Mouse (Mus musculus) forebrain, embryonic 15.5 days (tissue): ENCODE measurements around the gene Mall. TPM values are rescaled to one million over a fixed set of nuclear protein-coding genes. Genes with fewer than 3 reads are reported as not detected.

Experiments used
- ATAC-seq: fragments of 200-750 bp; cut with Nextera tagmentation; replicated peaks from 2 replicates; pipeline ENCODE4 v1.8.0; 2017; ENCODE audit warnings: mild to moderate bottlenecking, moderate TSS enrichment, moderate library complexity
- H3K27ac ChIP-seq: fragments of 300-500 bp; sonication (generic); replicated peaks from 2 replicates; pipeline ENCODE4 v1.5.1; 2015; ENCODE audit warnings: mild to moderate bottlenecking, inconsistent platforms
- H3K27me3 ChIP-seq: fragments of 300-500 bp; sonication (generic); 2 replicates; pipeline ENCODE4 v1.6.1; 2015; ENCODE audit warnings: inconsistent platforms
- H3K36me3 ChIP-seq: fragments of 300-500 bp; sonication (generic); 2 replicates; pipeline ENCODE4 v1.6.1; 2015; ENCODE audit warnings: mild to moderate bottlenecking, inconsistent platforms
- H3K4me1 ChIP-seq: fragments of 300-500 bp; sonication (generic); 2 replicates; pipeline ENCODE4 v1.6.1; 2015; ENCODE audit warnings: inconsistent platforms
- H3K4me2 ChIP-seq: fragments of 300-500 bp; sonication (generic); replicated peaks from 2 replicates; pipeline ENCODE4 v1.6.1; 2015; ENCODE audit warnings: mild to moderate bottlenecking, inconsistent platforms
- H3K4me3 ChIP-seq: fragments of 300-500 bp; sonication (generic); 2 replicates; pipeline ENCODE4 v1.5.1; 2015; ENCODE audit warnings: mild to moderate bottlenecking, inconsistent platforms
- H3K9ac ChIP-seq: fragments of 300-500 bp; sonication (generic); replicated peaks from 2 replicates; pipeline ENCODE4 v1.6.1; 2015; ENCODE audit warnings: mild to moderate bottlenecking, inconsistent platforms
- H3K9me3 ChIP-seq: fragments of 300-500 bp; sonication (generic); 2 replicates; pipeline ENCODE4 v1.6.1; 2016; ENCODE audit warnings: inconsistent platforms
- WGBS: fragments of 180-500 bp; shearing (Covaris S2); methylation state at CpG from one replicate; pipeline ENCODE4 v1.1.7; 2015; ENCODE audit warnings: mixed read lengths; 5-methylcytosine and 5-hydroxymethylcytosine counted together
- polyA plus RNA-seq: library from polyadenylated mRNA; unstranded; fragments of >200 nt; fragmentation: Nextera tagmentation; extraction: Ambion mirVana; gene quantifications from 2 replicates; pipeline ENCODE4 v1.2.1, GENCODE M21; 2015

Mall gene
- polyA plus RNA-seq, 1 experiment from 2014 or later = 0.70 TPM

DNA sequence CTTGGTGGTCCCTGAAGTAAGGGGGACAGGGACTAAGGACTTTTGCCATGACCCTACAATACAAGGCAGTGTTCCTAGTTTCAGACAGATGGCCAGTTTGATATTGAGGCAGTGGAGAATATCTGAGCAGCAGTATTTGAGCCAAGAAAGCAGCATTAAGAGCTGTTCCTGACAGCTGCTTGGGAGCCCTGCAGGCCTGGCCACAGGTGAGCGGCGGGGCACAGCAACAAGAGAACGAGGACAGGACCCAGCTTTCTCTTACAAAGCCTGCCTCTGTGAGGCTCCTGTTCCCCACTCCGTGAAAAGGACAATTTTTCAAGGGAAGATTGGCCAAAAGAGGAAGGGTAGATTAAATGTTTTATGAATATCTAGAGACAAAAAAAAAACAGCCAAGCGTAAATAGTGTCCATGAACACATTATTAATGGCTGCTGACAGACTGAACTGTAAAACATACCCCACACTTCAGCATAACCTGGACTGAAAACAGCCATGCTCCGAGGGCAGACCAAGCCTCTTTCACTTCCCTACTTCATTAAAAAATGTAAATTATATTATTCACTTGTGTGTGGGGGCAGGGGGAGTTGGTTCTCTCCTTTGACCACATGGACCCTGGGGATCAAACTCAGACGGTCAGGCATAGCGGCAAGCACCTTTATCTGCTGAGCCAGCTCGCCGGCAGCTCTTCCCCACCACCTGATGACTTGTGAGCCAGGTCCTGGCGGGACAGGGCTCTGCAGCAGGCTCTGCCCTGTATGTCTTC, 22.3 kb upstream of the Mall start:
- no peaks in the 10 kb centered on the region for H3K9me3 ChIP-seq
- peaks cover 3% of the 10 kb centered on the region; the same call in 1 of the 2 replicates for H3K4me1 ChIP-seq
- no peak for ATAC-seq
- H3K4me2 ChIP-seq = no peak overlapping the region
- H3K27ac ChIP-seq = no peak overlapping the region
- H3K4me3 ChIP-seq = no peak overlapping the region
- no peaks in the 10 kb centered on the region for H3K27me3 ChIP-seq
- no peaks in the 10 kb centered on the region for H3K36me3 ChIP-seq
- WGBS = 80% methylated on average over 11 of the region's 11 CpGs
- H3K9ac ChIP-seq = no peak overlapping the region

DNA sequence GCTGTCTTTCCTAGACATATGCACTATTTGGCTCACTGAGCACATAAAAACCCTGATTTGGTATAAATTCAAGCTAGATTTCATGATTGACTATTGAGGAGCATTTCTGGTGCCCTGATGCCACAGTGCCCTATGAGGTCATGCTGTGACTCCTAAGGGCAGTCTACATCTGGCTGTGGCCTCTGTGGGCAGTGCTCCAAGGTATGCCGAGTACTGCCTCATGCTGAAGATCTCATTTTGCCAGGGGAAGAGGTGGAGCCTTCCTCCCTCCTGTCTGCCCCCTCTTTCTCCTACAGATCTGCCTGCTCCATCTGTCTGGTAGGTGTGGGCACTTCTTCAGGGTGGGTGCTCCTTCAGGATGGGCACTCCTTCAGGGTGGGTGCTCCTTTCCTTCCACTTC, 19.6 kb upstream of the Mall start:
- Histone ChIP-seq H3K9me3 (no peaks in the 10 kb centered on the region), H3K4me3 (no peak overlapping the region), H3K27me3 (no peaks in the 10 kb centered on the region), H3K9ac (no peak overlapping the region), H3K4me1 (no peaks in the 10 kb centered on the region; the same call in 1 of the 2 replicates), H3K36me3 (no peaks in the 10 kb centered on the region; the same call in 1 of the 2 replicates), H3K27ac (no peak overlapping the region), H3K4me2 (no peak overlapping the region)
- WGBS = 68% methylated on average over 1 of the region's 1 CpGs
- no peak for ATAC-seq

DNA sequence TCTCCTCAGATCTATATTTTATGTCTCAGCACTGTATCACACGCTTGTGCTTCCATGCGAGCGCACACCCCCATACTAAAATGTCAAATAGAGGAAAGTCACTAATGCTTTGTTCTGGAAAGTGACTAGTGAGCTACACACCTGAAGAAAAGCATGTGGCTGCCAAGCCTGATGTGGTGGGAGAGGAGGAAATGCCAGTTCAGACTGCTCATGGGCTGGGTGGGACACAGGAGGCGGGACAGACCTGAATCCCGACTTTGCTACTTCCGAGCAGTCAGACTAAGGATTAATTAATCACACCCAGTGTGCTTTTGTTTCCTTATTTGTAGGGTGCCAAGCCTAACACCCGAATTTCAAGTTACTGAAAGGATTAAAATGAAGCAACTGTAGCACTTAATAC, 18.6 kb upstream of the Mall start:
- no peak overlapping the region for H3K27ac ChIP-seq
- H3K36me3 ChIP-seq = no peaks in the 10 kb centered on the region; the same call in 1 of the 2 replicates
- H3K4me3 ChIP-seq = no peak overlapping the region
- 57% methylated on average over 7 of the region's 7 CpGs for WGBS
- H3K4me1 ChIP-seq = no peaks in the 10 kb centered on the region
- no peaks in the 10 kb centered on the region for H3K9me3 ChIP-seq
- no peaks in the 10 kb centered on the region for H3K27me3 ChIP-seq
- ATAC-seq = no peak
- H3K4me2 ChIP-seq = no peak overlapping the region
- H3K9ac ChIP-seq = no peak overlapping the region

DNA sequence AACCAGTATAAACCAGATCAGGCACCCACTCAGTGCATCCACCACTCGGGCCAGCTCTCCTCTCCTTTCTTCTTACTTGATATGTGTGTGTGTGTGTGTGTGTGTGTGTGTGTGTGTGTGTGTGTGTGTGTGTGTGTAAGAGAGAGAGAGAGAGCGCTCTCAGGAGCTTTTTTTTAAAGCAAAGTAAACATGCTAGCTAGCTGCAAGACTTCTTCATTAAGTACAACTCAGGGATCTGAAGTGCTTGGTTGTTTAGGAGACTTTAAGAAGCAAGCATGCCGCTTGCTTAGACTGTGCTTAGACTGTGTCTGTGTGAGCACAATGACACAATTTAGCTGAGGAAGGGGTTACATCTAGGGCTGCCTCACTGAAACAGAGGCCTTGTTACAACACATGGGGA, 12.9 kb upstream of the Mall start:
- H3K4me1 ChIP-seq = no peaks in the 10 kb centered on the region
- H3K27me3 ChIP-seq = no peaks in the 10 kb centered on the region
- WGBS = 95% methylated on average over 3 of the region's 3 CpGs
- H3K27ac ChIP-seq = no peak overlapping the region
- ATAC-seq = no peak
- no peak overlapping the region for H3K4me3 ChIP-seq
- no peak overlapping the region for H3K9ac ChIP-seq
- H3K4me2 ChIP-seq = no peak overlapping the region
- H3K36me3 ChIP-seq = no peaks in the 10 kb centered on the region; the same call in 1 of the 2 replicates
- no peaks in the 10 kb centered on the region for H3K9me3 ChIP-seq

DNA sequence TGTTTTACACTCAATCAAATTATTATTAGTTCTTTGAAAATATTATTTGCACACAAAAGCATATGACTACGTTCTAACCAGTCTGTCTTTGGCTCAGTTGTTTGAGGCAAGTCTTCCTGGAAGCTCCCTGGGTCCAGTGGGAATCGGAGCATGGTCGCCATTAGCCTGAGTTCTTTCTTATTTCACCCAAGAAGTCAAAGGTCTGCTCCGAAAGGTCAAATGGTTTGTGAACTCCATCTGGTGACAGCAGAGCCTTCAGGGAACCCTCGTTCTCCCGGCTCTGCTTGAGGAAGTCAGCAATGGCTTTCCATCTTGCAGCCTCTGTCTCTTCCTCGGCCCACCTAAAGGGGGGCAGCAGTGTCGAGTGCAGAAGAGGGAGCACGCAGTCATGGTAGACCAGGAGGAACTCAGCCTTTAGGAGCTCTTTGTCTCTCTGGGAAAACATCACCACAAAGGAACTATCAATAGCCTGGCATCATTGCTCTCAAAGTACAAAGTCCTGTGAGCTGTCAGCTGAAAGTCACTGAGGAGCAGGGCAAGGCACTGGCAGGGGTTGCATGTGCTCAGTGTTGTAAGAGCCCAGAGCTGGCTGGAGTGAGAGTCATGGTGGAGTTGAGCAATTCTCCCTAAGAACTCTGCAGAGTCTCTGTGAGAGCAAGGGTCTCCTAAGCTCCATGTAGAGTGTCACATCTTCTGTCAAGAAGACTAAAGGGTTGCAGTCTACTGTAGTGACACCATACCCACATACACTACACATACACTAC, 11.2 kb upstream of the Mall start:
- Histone ChIP-seq H3K9me3 (no peaks in the 10 kb centered on the region), H3K4me1 (no peaks in the 10 kb centered on the region), H3K4me3 (no peak overlapping the region), H3K27me3 (no peaks in the 10 kb centered on the region), H3K27ac (no peak overlapping the region), H3K9ac (no peak overlapping the region), H3K36me3 (no peaks in the 10 kb centered on the region; the same call in 1 of the 2 replicates), H3K4me2 (no peak overlapping the region)
- 92% methylated on average over 9 of the region's 9 CpGs for WGBS
- no peak for ATAC-seq

DNA sequence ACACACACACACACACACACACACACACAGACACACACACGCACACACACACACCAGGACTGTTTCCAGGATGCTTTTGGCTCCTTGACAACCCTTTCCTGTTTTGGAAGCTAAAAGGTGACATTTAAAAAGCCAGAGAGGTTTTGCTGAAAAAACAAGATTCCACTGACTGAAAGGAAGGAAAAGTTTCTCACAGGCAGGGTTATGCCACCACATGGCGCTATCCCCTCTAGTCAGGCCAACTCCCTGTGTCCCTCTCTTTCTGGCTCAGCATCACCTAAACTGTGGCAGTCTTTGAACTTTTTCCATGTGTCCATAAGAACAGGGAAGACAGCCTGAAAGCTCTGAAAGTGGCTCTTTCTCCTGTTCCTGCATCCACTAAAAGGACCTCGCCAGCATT, 8.2 kb upstream of the Mall start:
- WGBS = 82% methylated on average over 3 of the region's 3 CpGs
- Histone ChIP-seq H3K36me3 (no peaks in the 10 kb centered on the region), H3K4me1 (no peaks in the 10 kb centered on the region), H3K4me2 (no peak overlapping the region), H3K9me3 (no peaks in the 10 kb centered on the region), H3K27me3 (no peaks in the 10 kb centered on the region), H3K4me3 (no peak overlapping the region), H3K9ac (no peak overlapping the region), H3K27ac (no peak overlapping the region)
- ATAC-seq = no peak

DNA sequence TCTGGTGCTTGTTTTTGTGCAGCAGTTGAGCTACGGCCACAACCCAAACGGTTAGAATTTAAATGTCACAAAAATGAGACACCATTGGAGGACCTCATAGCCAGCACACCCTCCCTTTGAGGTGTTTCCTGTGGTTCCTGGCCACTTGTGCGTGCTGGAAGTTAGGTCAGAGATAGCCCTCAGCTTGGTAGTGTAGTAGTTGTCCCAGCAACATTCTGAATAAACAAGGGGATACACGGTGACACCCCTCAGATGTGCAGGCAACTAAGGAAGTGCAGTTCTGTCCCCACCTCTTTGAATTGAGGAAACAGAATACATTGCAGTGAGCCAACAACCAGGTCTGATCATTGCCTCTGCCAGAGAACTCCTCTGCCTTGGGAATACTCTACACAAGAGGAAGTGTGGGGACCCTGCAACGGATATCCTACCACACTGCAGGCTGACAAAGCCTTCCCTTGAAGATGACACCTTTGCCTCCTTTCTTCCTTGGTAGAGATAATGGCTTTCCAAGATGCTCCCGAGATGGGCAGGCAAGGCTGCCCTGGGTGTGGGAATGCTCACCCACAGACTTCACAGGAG, 7.0 kb upstream of the Mall start:
- WGBS = 84% methylated on average over 6 of the region's 6 CpGs
- ATAC-seq = no peak
- no peaks in the 10 kb centered on the region for H3K36me3 ChIP-seq
- H3K9ac ChIP-seq = no peak overlapping the region
- H3K27ac ChIP-seq = no peak overlapping the region
- H3K4me2 ChIP-seq = no peak overlapping the region
- no peaks in the 10 kb centered on the region for H3K9me3 ChIP-seq
- no peak overlapping the region for H3K4me3 ChIP-seq
- H3K27me3 ChIP-seq = no peaks in the 10 kb centered on the region
- H3K4me1 ChIP-seq = no peaks in the 10 kb centered on the region

DNA sequence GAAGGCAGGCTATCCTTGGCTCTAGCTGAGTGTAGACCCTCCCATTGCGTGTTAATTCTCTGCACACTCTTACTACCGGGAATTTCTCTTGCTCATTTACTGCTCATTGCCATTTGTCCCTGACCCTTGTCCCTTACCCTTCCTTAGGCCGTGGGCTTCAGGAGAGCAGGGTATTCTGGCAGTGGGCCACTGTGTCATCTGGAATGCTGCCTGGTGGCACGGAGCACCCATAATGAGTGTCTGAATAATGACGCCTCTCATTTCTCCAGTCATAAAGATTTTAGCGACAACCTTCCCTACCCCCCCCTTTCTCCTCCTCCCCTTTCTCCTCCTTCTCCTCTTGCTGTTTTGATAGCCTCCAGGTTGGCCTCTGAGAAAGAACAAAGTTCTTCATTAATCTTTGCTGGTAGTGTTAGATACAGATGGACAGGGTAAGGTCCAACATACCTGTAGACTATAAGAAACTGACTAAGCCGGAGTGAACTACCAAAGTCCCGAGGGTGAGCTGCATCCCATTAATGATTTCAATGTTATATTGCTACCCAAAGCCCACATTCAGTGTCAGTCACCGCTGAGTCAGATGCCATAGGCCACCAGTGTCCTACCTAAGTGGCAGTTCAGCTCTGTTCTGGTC, 5.9 kb upstream of the Mall start:
- ATAC-seq = no peak

DNA sequence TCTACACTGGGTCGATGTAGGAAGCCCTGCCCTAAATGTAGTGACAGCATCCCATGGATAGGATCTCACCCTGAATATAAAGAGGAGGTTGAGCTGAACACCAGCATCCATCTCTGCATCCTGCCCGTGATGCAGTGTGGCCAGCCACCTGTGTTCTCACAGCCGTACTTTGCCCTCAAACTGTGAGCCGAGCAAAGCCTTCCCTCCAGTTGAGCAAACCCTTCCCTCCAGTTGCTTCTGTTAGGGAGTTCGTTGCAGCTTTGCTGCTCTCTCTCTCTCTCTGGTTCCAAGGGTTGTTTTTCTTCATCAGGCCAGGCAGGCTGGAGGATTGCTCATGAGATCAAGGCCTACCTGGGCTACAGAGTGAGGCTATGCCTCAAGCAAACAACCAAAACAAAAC, 5.2 kb upstream of the Mall start:
- Histone ChIP-seq H3K9ac (no peak overlapping the region), H3K4me2 (no peak overlapping the region), H3K27me3 (no peaks in the 10 kb centered on the region; the same call in none of the 2 replicates), H3K4me3 (no peak overlapping the region), H3K27ac (no peak overlapping the region), H3K36me3 (no peaks in the 10 kb centered on the region), H3K9me3 (no peaks in the 10 kb centered on the region), H3K4me1 (no peaks in the 10 kb centered on the region)
- no peak for ATAC-seq
- WGBS = 78% methylated on average over 5 of the region's 5 CpGs

More for the DNA sequence above, 5.9 kb upstream of the Mall start:
- H3K27me3 ChIP-seq = no peaks in the 10 kb centered on the region; the same call in 1 of the 2 replicates
- H3K27ac ChIP-seq = no peak overlapping the region
- H3K4me3 ChIP-seq = no peak overlapping the region
- H3K9ac ChIP-seq = no peak overlapping the region
- no peak overlapping the region for H3K4me2 ChIP-seq
- H3K36me3 ChIP-seq = no peaks in the 10 kb centered on the region
- WGBS = 71% methylated on average over 9 of the region's 9 CpGs
- H3K9me3 ChIP-seq = no peaks in the 10 kb centered on the region
- no peaks in the 10 kb centered on the region for H3K4me1 ChIP-seq

DNA sequence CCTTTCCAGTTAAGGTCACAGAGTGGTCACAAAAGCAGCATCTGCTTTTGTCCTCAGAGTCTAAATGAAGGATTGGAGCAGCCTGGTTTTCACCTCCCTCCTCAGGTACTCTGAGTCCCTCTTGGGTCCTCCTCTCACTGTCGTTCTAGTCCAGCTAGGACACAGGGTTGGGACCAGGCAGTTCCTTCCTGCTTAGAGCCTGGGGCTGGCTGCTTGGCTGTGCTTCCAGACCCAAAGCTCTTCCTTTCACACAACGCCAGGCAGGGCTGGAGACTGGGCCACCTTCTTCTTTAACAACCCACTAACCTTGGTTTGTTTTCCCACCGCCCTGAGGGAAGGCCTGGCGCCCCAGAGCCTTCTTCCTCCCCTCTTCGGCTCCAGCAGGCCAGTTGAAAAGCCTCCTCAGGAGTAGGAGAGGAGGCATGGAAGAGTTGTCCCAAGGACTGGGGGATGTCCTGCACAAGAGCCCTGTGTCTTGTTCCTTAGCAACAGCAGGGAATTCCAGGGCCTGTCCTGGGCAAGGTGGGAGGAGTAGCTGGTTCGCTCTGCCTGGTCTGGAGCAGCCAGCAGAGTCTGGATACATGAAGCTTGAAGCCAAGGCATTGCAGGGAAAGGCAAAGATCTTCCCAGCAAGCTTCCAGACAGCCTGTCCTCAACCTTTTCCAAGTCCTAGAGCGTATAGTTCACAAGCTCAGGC, 717 bp upstream of the Mall start:
- no peak overlapping the region for H3K4me3 ChIP-seq
- H3K9ac ChIP-seq = no peak overlapping the region
- H3K4me1 ChIP-seq = no peaks in the 10 kb centered on the region
- ATAC-seq = no peak
- H3K9me3 ChIP-seq = no peaks in the 10 kb centered on the region
- no peaks in the 10 kb centered on the region; the same call in none of the 2 replicates for H3K27me3 ChIP-seq
- no peak overlapping the region for H3K4me2 ChIP-seq
- no peaks in the 10 kb centered on the region for H3K36me3 ChIP-seq
- H3K27ac ChIP-seq = no peak overlapping the region
- 54% methylated on average over 7 of the region's 7 CpGs for WGBS

DNA sequence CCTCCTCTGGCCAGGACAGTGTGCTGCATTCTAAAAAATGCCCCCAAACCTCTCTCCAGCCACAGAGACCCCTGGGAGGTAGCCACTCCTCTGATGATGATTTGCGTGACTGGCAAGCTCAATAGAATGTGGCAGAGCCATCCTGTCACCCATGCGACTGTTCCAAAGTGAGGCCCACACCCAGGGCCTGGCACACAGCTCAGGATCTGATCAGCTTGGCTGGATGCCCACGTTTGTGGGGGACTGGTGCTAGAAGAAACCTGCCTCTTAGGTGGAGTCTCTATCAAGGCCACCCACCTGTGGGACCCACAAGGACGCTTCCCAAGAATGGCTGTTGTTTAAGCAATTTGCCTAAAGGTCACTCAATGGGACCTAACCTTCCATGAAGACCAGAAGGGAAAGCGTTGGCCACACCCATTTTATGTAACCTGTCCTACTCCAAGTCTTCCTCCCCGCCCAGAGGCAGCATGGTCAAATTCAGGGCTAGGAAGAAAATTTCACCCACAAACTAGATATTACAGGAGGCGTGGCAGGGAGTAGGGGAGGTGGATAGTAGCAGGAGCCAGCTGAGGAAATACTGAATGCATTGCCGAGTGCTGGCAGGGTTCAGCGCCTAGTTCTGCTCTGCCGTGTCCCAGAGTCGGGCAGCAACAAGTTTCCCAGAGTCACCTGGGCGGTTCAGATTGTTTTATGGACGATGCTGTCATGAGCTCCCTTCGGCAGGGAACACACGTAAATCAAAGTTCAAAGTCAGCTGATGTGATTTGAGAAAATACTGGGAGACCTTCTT, 876 bp downstream of the Mall start:
- H3K9me3 ChIP-seq = no peaks in the 10 kb centered on the region
- H3K4me3 ChIP-seq = no peak overlapping the region
- 41% methylated on average over 15 of the region's 15 CpGs for WGBS
- no peaks in the 10 kb centered on the region for H3K4me1 ChIP-seq
- no peak overlapping the region for H3K9ac ChIP-seq
- H3K27me3 ChIP-seq = no peaks in the 10 kb centered on the region; the same call in none of the 2 replicates
- no peak overlapping the region for H3K4me2 ChIP-seq
- no peaks in the 10 kb centered on the region for H3K36me3 ChIP-seq
- H3K27ac ChIP-seq = no peak overlapping the region
- ATAC-seq = no peak
